Mouse (Mus musculus) CH12.LX (cell line): Measurements from ENCODE around the gene 4930469K13Rik. TPM values are rescaled to one million over a fixed set of nuclear protein-coding genes. Genes with fewer than 3 reads are reported as not detected.

ENCODE experiments used
- DNase-seq: peaks from one replicate; pipeline ENCODE4 v3.0.0-alpha.2; 2013; ENCODE audit errors: extremely low read depth
- H3K27ac ChIP-seq: 2 replicates; pipeline ENCODE4 v1.5.1; 2012; ENCODE audit warnings: low read depth, mild to moderate bottlenecking, control low read depth, moderate library complexity; ENCODE audit not compliant: insufficient read depth
- H3K27me3 ChIP-seq: replicated peaks from 2 replicates; pipeline ENCODE3; 2012; ENCODE audit warnings: inconsistent platforms
- H3K36me3 ChIP-seq, 2 experiments: replicated peaks in 1 of 2; 2 replicates each; pipeline versions ENCODE3 to v1.6.1; 2012; ENCODE audit warnings: inconsistent platforms in 1 of 2, low read length in 1 of 2, mild to moderate bottlenecking in 1 of 2, mixed read lengths in 1 of 2, moderate library complexity in 1 of 2; ENCODE audit not compliant: control insufficient read depth in 1 of 2, insufficient read depth in 1 of 2
- H3K4me1 ChIP-seq, 2 experiments: 2 replicates each; pipeline ENCODE4 v1.6.1; 2012; ENCODE audit warnings: inconsistent platforms in 1 of 2, moderate library complexity in 1 of 2; ENCODE audit not compliant: insufficient read depth in 2 of 2, control insufficient read depth in 1 of 2
- H3K4me2 ChIP-seq: 2 replicates; pipeline ENCODE4 v1.6.1; 2012; ENCODE audit warnings: low read depth, mild to moderate bottlenecking, control low read depth; ENCODE audit not compliant: poor library complexity, insufficient read depth, severe bottlenecking
- H3K4me3 ChIP-seq, 3 experiments: fragments of 150-350 bp in 1 of 3; sonication (generic) in 1 of 3; replicated peaks in 1 of 3; 2 replicates each; pipeline versions ENCODE3 to v1.5.1; 2011 to 2012; ENCODE audit warnings: low read depth in 2 of 3, low read length in 2 of 3, mild to moderate bottlenecking in 2 of 3, moderate library complexity in 2 of 3, control low read depth in 1 of 3, improper control_type of control experiment in 1 of 3, inconsistent platforms in 1 of 3, mixed read lengths in 1 of 3; ENCODE audit not compliant: poor library complexity in 1 of 3
- H3K79me2 ChIP-seq: replicated peaks from 2 replicates; pipeline ENCODE4 v1.6.1; 2012; ENCODE audit warnings: mild to moderate bottlenecking, moderate library complexity; ENCODE audit not compliant: control insufficient read depth, poor library complexity, insufficient read depth, severe bottlenecking; ENCODE audit errors: extremely low read depth
- H3K9ac ChIP-seq: 2 replicates; pipeline ENCODE4 v1.6.1; 2012; ENCODE audit warnings: low read depth, mild to moderate bottlenecking, control low read depth, moderate library complexity; ENCODE audit not compliant: insufficient read depth
- H3K9me3 ChIP-seq: replicated peaks from 2 replicates; pipeline ENCODE3; 2012; ENCODE audit warnings: low read length, inconsistent platforms, mixed read lengths
- BHLHE40 ChIP-seq: IDR thresholded peaks from 2 replicates; pipeline ENCODE4 v1.6.1; 2011; ENCODE audit warnings: mild to moderate bottlenecking, low read depth, low read length, improper control_type of control experiment
- CHD1 ChIP-seq: IDR thresholded peaks from 2 replicates; pipeline ENCODE4 v1.6.1; 2012; ENCODE audit warnings: low read depth, low read length, improper control_type of control experiment, inconsistent platforms
- CTCF ChIP-seq, 2 experiments: IDR thresholded peaks in 1 of 2; conservative IDR thresholded peaks in 1 of 2; 2 replicates each; pipeline ENCODE4 v1.5.1; 2011 to 2012; ENCODE audit warnings: low read depth in 2 of 2, low read length in 2 of 2, improper control_type of control experiment in 1 of 2, inconsistent platforms in 1 of 2, mild to moderate bottlenecking in 1 of 2, moderate library complexity in 1 of 2
- E2F4 ChIP-seq: IDR thresholded peaks from 2 replicates; pipeline ENCODE4 v1.6.1; 2011; ENCODE audit warnings: low read depth, low read length, improper control_type of control experiment; ENCODE audit not compliant: insufficient replicate concordance
- ELF1 ChIP-seq: IDR thresholded peaks from 2 replicates; pipeline ENCODE4 v1.6.1; 2014; ENCODE audit warnings: low read depth, mild to moderate bottlenecking, inconsistent platforms, low read length, improper control_type of control experiment
- EP300 ChIP-seq: IDR thresholded peaks from 2 replicates; pipeline ENCODE4 v1.6.1; 2011; ENCODE audit warnings: low read length, improper control_type of control experiment
- ETS1 ChIP-seq: conservative IDR thresholded peaks from 2 replicates; pipeline ENCODE4 v1.6.1; 2012; ENCODE audit warnings: low read depth, mild to moderate bottlenecking, inconsistent platforms, low read length, improper control_type of control experiment, moderate library complexity
- GABPA ChIP-seq: IDR thresholded peaks from 2 replicates; pipeline ENCODE4 v1.6.1; 2012; ENCODE audit warnings: low read depth, low read length, improper control_type of control experiment, inconsistent platforms; ENCODE audit not compliant: insufficient replicate concordance
- IRF4 ChIP-seq: IDR thresholded peaks from 2 replicates; pipeline ENCODE4 v1.6.1; 2014; ENCODE audit warnings: low read depth, mild to moderate bottlenecking, inconsistent platforms, low read length, improper control_type of control experiment
- JUND ChIP-seq: conservative IDR thresholded peaks from 2 replicates; pipeline ENCODE4 v1.6.1; 2011; ENCODE audit warnings: low read depth, low read length, improper control_type of control experiment
- KAT2A ChIP-seq: IDR thresholded peaks from 2 replicates; pipeline ENCODE4 v1.6.1; 2012; ENCODE audit warnings: low read length, improper control_type of control experiment, inconsistent platforms; ENCODE audit not compliant: insufficient replicate concordance
- MAX ChIP-seq: IDR thresholded peaks from 2 replicates; pipeline ENCODE4 v1.6.1; 2011; ENCODE audit warnings: low read length, improper control_type of control experiment
- MAZ ChIP-seq: IDR thresholded peaks from 2 replicates; pipeline ENCODE4 v1.6.1; 2012; ENCODE audit warnings: low read depth, mild to moderate bottlenecking, inconsistent platforms, low read length, improper control_type of control experiment, moderate library complexity
- MEF2A ChIP-seq: IDR thresholded peaks from 2 replicates; pipeline ENCODE4 v1.6.1; 2014; ENCODE audit warnings: low read depth, mild to moderate bottlenecking, inconsistent platforms, low read length, improper control_type of control experiment, borderline replicate concordance
- MXI1 ChIP-seq: IDR thresholded peaks from 2 replicates; pipeline ENCODE4 v1.6.1; 2011; ENCODE audit warnings: mild to moderate bottlenecking, low read depth, low read length, improper control_type of control experiment
- MYC ChIP-seq: IDR thresholded peaks from 2 replicates; pipeline ENCODE4 v1.6.1; 2011; ENCODE audit warnings: low read depth, mild to moderate bottlenecking, improper control_type of control experiment, low read length
- NELFE ChIP-seq: IDR thresholded peaks from 2 replicates; pipeline ENCODE4 v1.6.1; 2011; ENCODE audit warnings: low read depth, low read length, improper control_type of control experiment
- PAX5 ChIP-seq: IDR thresholded peaks from 2 replicates; pipeline ENCODE4 v1.6.1; 2012; ENCODE audit warnings: low read length, inconsistent platforms, mixed read lengths
- POLR2A ChIP-seq: IDR thresholded peaks from 2 replicates; pipeline ENCODE4 v1.6.1; 2011; ENCODE audit warnings: low read depth, mild to moderate bottlenecking, improper control_type of control experiment, low read length
- POLR2AphosphoS2 ChIP-seq: IDR thresholded peaks from 2 replicates; pipeline ENCODE4 v1.6.1; 2011; ENCODE audit warnings: low read depth, low read length, improper control_type of control experiment
- RAD21 ChIP-seq: IDR thresholded peaks from 2 replicates; pipeline ENCODE4 v1.6.1; 2011; ENCODE audit warnings: low read depth, mild to moderate bottlenecking, low read length, improper control_type of control experiment, moderate library complexity
- RCOR1 ChIP-seq: conservative IDR thresholded peaks from 2 replicates; pipeline ENCODE4 v1.6.1; 2012; ENCODE audit warnings: low read depth, mild to moderate bottlenecking, inconsistent platforms, low read length, improper control_type of control experiment
- SIN3A ChIP-seq: IDR thresholded peaks from 2 replicates; pipeline ENCODE4 v1.6.1; 2012; ENCODE audit warnings: low read length, improper control_type of control experiment, inconsistent platforms
- SMC3 ChIP-seq: IDR thresholded peaks from 2 replicates; pipeline ENCODE4 v1.6.1; 2011; ENCODE audit warnings: low read depth, low read length, improper control_type of control experiment
- UBTF ChIP-seq: IDR thresholded peaks from 2 replicates; pipeline ENCODE4 v1.6.1; 2012; ENCODE audit warnings: low read depth, mild to moderate bottlenecking, inconsistent platforms, low read length, improper control_type of control experiment, moderate library complexity
- ZC3H11A ChIP-seq: IDR thresholded peaks from 2 replicates; pipeline ENCODE4 v1.6.1; 2012; ENCODE audit warnings: low read depth, mild to moderate bottlenecking, inconsistent platforms, low read length, improper control_type of control experiment
- ZKSCAN1 ChIP-seq: IDR thresholded peaks from 2 replicates; pipeline ENCODE4 v1.6.1; 2012; ENCODE audit warnings: low read depth, inconsistent platforms, low read length, improper control_type of control experiment, borderline replicate concordance
- ZMIZ1 ChIP-seq: IDR thresholded peaks from 2 replicates; pipeline ENCODE4 v1.6.1; 2012; ENCODE audit warnings: low read depth, mild to moderate bottlenecking, inconsistent platforms, low read length, improper control_type of control experiment
- dilution Hi-C: fragments of 300-500 bp; cut with MboI; formaldehyde crosslinking; loops from 2 replicates; pipeline ENCODE4 v1.14.3; 2020; ENCODE audit warnings: low sequenced_read_pairs; ENCODE audit not compliant: extremely low pct_unique_long_range_greater_than_20kb, extremely low pct_ligation_motif_present
- in situ Hi-C: fragments of 300-500 bp; cut with MboI; formaldehyde crosslinking; loops from 3 replicates; pipeline ENCODE4 v1.14.3; 2019; ENCODE audit warnings: low sequenced_read_pairs, low pct_ligation_motif_present, low pct_unique_long_range_greater_than_20kb, mixed read lengths
- polyA plus RNA-seq: library from polyadenylated mRNA; unstranded; fragments of >175 nt; gene quantifications from 2 replicates; pipeline ENCODE4 v1.2.1, GENCODE M21; 2012; ENCODE audit warnings: low read depth; ENCODE audit not compliant: insufficient read length
- total RNA-seq, 2 experiments: library from RNA; depleted of rRNA; stranded (reverse); fragments of 300-350 nt in 1 of 2; fragments of >200 nt in 1 of 2; gene quantifications; 2 replicates each; pipeline ENCODE4 v1.2.3; 2012 to 2014

Gene 4930469K13Rik
- total and polyA plus RNA-seq, 3 experiments = not detected

DNA sequence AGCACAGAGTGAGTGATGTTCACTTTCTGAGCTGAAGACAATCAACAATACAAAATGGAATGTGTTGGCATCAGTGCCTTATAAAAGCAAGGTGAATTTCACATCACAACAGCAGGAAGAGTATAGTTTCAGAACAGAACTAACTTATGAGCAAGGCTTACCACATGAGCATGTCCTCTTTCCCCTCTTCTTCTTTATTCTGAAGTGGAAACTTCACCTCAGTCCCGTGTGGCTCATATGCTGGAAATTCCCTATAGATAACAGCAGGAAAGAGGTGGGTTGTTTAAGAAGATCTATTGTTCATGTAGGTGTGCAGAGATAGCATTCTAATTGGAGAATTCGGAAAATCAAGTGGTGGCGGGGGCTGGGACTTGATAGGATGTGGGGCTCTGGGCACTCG is 3.5 kb upstream of the 4930469K13Rik start:
- TF ChIP-seq ELF1 (no peak), JUND (no peak), RCOR1 (no peak), MAX (no peak), ETS1 (0 out of 2 replicates have a peak, but pooled peaks have one; percentile 27), BHLHE40 (peak; percentile 78), EP300 (peak; percentile 67), IRF4 (peak; percentile 58; the same call in 1 of the 2 replicates)
- Histone ChIP-seq H3K4me1 (peaks cover 14 to 25% of the 10 kb centered on the region in 2 experiments; a peak in 3 of 4 replicates), H3K4me3 (no peak overlapping the region), H3K4me2 (0 out of 2 replicates have a peak overlapping the region, but pooled peaks have one; percentile 24), H3K9me3 (no peaks in the 10 kb centered on the region), H3K27me3 (no peaks in the 10 kb centered on the region), H3K79me2 (no peaks in the 10 kb centered on the region), H3K27ac (no peak overlapping the region), H3K36me3 (no peaks in the 10 kb centered on the region), H3K9ac (no peak overlapping the region)
- in situ Hi-C loops (no loop called here), dilution Hi-C loops (no loop called here)
- DNase-seq = no peak

DNA sequence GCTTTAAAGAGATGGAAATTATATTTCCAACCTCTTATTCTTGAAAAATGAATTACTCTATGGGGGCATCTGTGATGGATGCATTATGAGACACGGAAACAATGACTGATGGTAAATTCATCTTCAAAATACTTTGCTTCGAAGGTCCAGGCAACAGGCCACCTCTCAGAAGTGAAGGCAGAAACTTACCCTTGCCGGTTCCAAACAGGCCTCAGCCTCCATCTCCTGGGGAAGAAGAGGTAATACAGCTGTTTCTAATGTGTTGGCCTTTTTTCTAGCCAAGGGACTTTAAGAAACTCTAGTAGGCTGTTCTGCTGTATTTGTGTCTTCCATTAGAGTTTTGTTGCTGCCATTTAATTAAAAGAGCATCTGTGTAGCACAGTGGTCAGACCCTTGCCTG is 11.3 kb downstream of the 4930469K13Rik start:
- TF ChIP-seq MXI1 = 0 out of 2 replicates have a peak, but pooled peaks have one; percentile 8
- TF ChIP-seq UBTF = no peak
- TF ChIP-seq POLR2A = no peak
- TF ChIP-seq CTCF (conservative IDR thresholded peaks at IDR 0.05 in 1 of 2, IDR thresholded peaks at IDR 0.05 in 1 of 2; ENCODE audit: low read depth in 2 of 2, low read length in 2 of 2) = peak; percentile 24 to 95; a peak in 2 of 4 replicates
- peak; percentile 98 for TF ChIP-seq RAD21
- no peak for TF ChIP-seq CHD1
- TF ChIP-seq MEF2A = 0 out of 2 replicates have a peak, but pooled peaks have one; percentile 37
- TF ChIP-seq ZMIZ1 = no peak
- TF ChIP-seq KAT2A = no peak
- TF ChIP-seq GABPA = no peak
- TF ChIP-seq NELFE = peak; percentile 40; the same call in 1 of the 2 replicates
- TF ChIP-seq SMC3 = peak; percentile 93
- TF ChIP-seq JUND = no peak; the same call in 1 of the 2 replicates
- TF ChIP-seq MAX = no peak
- no peak for TF ChIP-seq MAZ
- TF ChIP-seq POLR2AphosphoS2 = no peak
- TF ChIP-seq PAX5 = no peak
- TF ChIP-seq MYC = no peak
- no peak for TF ChIP-seq ETS1
- TF ChIP-seq ELF1 = no peak
- TF ChIP-seq ZKSCAN1 = no peak
- 0 out of 2 replicates have a peak, but pooled peaks have one; percentile 30 for TF ChIP-seq SIN3A
- peak; percentile 90 for TF ChIP-seq ZC3H11A
- no peak for TF ChIP-seq E2F4
- TF ChIP-seq, all 38 proteins: peak for 8
- Histone ChIP-seq H3K79me2 (no peaks in the 10 kb centered on the region), H3K36me3 (peaks cover 50 to 52% of the 10 kb centered on the region in 2 experiments), H3K4me3 (no peak overlapping the region), H3K27me3 (no peaks in the 10 kb centered on the region), H3K9me3 (no peaks in the 10 kb centered on the region), H3K27ac (no peak overlapping the region), H3K4me2 (no peak overlapping the region), H3K9ac (no peak overlapping the region), H3K4me1 (peaks cover 7 to 44% of the 10 kb centered on the region in 2 experiments; a peak in 3 of 4 replicates)
- dilution Hi-C loops = no loop called here
- peak; percentile 86 for DNase-seq
- in situ Hi-C loops = loop anchor here (5.0 to 25.0 kb wide), 2 partner anchors 140 to 350 kb away; no protein-coding TSS in a partner anchor
